Mouse (Mus musculus): ENCODE results near the gene Prtn3. TPM values are rescaled to one million over a fixed set of nuclear protein-coding genes. Genes with fewer than 3 reads are reported as not detected.

Gene Prtn3
- polyA plus RNA-seq, 1 experiment from 2014 or later: 12.2 TPM

- 95% methylated on average over 10 of the region's 10 CpGs for WGBS
- Histone ChIP-seq H3K27me3 (replicated peaks) (no peaks in the 10 kb centered on the region), H3K36me3 (replicated peaks) (peaks cover 17% of the 10 kb centered on the region), H3K4me3 (peak overlapping the region; percentile 83; the same call in 1 of the 2 replicates), H3K9me3 (no peaks in the 10 kb centered on the region), H3K4me2 (no peak overlapping the region; the same call in 1 of the 2 replicates), H3K4me1 (peaks cover 14% of the 10 kb centered on the region), H3K9ac (no peak overlapping the region), H3K27ac (0 out of 2 replicates have a peak overlapping the region, but pooled peaks have one; percentile 26)
- no peak for ATAC-seq (replicated peaks)
Measured at GRCm38 (mm10) chr10:79907415-79907814, 33.1 kb downstream of the Prtn3 start.

GRCm38 (mm10) chr10:79908167-79909091, 34.2 kb downstream of the Prtn3 start, which contains the start of gene Med16:
Gene Med16 (minus strand): TSS chr10:79908923.
- peaks cover 17% of the 10 kb centered on the region for H3K36me3 ChIP-seq (replicated peaks)

GRCm38 (mm10) chr10:79909092-79909922, 35.0 kb downstream of the Prtn3 start:
- peak overlapping the region; percentile 83 for H3K4me3 ChIP-seq
- WGBS: 22% methylated on average over 14 of the region's 14 CpGs
- H3K4me1 ChIP-seq: peaks cover 25% of the 10 kb centered on the region
- peaks cover 12% of the 10 kb centered on the region for H3K36me3 ChIP-seq (replicated peaks)
- H3K4me2 ChIP-seq: peak overlapping the region; percentile 47
- H3K27me3 ChIP-seq (replicated peaks): no peaks in the 10 kb centered on the region
- peak overlapping the region; percentile 99 for H3K27ac ChIP-seq
- peak overlapping the region; percentile 92 for H3K9ac ChIP-seq
- ATAC-seq (replicated peaks): peak; percentile 65
- no peaks in the 10 kb centered on the region for H3K9me3 ChIP-seq

More at GRCm38 (mm10) chr10:79908167-79909091, 34.2 kb downstream of the Prtn3 start, which contains the start of gene Med16:
- ATAC-seq (replicated peaks): peak; percentile 89
- H3K4me1 ChIP-seq: peaks cover 16% of the 10 kb centered on the region
- peak within 1 kb of the TSS; percentile 92 for H3K9ac ChIP-seq
- H3K4me3 ChIP-seq: peak within 1 kb of the TSS; percentile 83
- WGBS: 3% methylated on average over 51 of the region's 52 CpGs
- H3K27me3 ChIP-seq (replicated peaks): no peaks in the 10 kb centered on the region
- no peaks in the 10 kb centered on the region for H3K9me3 ChIP-seq
- H3K27ac ChIP-seq: peak within 1 kb of the TSS; percentile 99
- H3K4me2 ChIP-seq: peak within 1 kb of the TSS; percentile 47

- H3K4me1 ChIP-seq: peaks cover 37% of the 10 kb centered on the region
- H3K27me3 ChIP-seq (replicated peaks): no peaks in the 10 kb centered on the region
- no peak within 1 kb of the TSS for H3K4me3 ChIP-seq
- no peaks in the 10 kb centered on the region for H3K9me3 ChIP-seq
- WGBS: 95% methylated on average over 4 of the region's 4 CpGs
- no peak within 1 kb of the TSS for H3K9ac ChIP-seq
- peaks cover under 1% of the 10 kb centered on the region; the same call in 1 of the 2 replicates for H3K36me3 ChIP-seq (replicated peaks)
- peak within 1 kb of the TSS; percentile 47; the same call in 1 of the 2 replicates for H3K4me2 ChIP-seq
- H3K27ac ChIP-seq: peak within 1 kb of the TSS; percentile 99
- no peak for ATAC-seq (replicated peaks)
Measured at GRCm38 (mm10) chr10:79910556-79910955, 36.3 kb downstream of the Prtn3 start, which contains the start of gene Gm26602. Gene Gm26602 (plus strand): TSS chr10:79910856.

DNA sequence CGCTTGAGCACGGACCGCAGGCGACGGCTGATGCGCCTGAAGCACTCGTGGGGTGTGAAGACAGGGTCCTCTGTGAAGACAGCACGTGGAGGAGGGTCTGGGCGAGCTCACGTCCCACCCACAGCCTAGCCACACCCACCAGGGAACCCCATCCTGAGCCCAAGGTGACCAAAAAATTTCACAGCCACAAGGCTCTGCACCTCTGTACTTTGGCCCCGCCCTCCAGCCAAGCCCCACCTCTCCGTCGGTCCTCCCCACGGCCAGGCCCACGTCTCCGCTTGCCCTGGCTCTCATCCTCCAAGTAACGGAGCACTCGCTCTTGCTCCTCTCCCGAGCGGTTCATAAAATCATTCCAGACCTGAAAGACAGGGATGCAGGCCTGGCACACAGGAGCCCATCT, 38.1 kb downstream of the Prtn3 start:
- WGBS: 71% methylated on average over 20 of the region's 20 CpGs
- Histone ChIP-seq H3K36me3 (replicated peaks) (no peaks in the 10 kb centered on the region), H3K4me3 (no peak overlapping the region), H3K4me2 (no peak overlapping the region), H3K9me3 (no peaks in the 10 kb centered on the region), H3K4me1 (peaks cover 47% of the 10 kb centered on the region), H3K27ac (no peak overlapping the region), H3K9ac (no peak overlapping the region), H3K27me3 (replicated peaks) (peaks cover under 1% of the 10 kb centered on the region; the same call in 1 of the 2 replicates)
- no peak for ATAC-seq (replicated peaks)

DNA sequence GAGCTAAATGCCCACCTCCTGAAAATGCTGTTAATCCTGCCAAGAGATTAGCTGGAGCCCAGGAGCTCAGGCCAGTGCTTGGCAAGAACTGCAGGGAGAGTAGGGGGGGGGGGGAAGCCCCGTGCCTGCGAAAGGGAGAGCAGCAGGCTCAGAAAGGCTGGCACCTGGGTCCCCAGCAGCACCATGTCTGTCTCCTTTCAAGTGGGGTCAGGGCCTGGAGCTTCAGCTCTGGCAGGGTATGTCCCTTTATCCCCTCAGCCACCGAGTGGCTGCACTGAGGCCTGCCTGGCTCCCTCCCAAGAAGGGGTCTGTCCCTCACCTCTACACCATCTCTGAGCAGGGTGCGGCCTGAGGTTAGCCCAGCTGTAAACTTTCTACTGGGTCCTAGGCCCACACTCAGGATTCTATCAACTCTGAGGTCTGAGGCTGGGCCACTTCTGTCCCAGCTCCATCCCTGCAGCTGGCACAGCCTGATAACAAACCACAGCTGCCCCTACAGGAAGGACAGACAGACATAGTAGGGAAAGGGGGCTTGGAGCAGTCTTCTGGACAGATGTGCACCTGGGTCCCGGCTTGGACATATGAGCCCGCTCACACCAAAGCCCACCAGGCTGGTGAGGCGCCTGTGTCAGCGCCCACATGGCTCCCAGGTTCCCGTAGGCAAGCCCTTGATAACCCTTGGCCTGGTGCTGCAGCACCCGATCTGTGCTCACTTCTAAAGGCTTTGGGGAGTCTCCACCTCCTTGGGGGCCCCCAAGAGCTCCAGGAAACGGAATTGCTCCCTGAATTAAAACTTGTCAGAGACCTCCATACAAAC, 40.1 kb downstream of the Prtn3 start:
- no peaks in the 10 kb centered on the region for H3K36me3 ChIP-seq (replicated peaks)
- no peak overlapping the region for H3K9ac ChIP-seq
- no peak overlapping the region for H3K27ac ChIP-seq
- 64% methylated on average over 11 of the region's 11 CpGs for WGBS
- no peaks in the 10 kb centered on the region for H3K9me3 ChIP-seq
- no peak overlapping the region for H3K4me2 ChIP-seq
- ATAC-seq (replicated peaks): no peak
- peaks cover 19% of the 10 kb centered on the region for H3K27me3 ChIP-seq (replicated peaks)
- peaks cover 43% of the 10 kb centered on the region for H3K4me1 ChIP-seq
- no peak overlapping the region for H3K4me3 ChIP-seq

DNA sequence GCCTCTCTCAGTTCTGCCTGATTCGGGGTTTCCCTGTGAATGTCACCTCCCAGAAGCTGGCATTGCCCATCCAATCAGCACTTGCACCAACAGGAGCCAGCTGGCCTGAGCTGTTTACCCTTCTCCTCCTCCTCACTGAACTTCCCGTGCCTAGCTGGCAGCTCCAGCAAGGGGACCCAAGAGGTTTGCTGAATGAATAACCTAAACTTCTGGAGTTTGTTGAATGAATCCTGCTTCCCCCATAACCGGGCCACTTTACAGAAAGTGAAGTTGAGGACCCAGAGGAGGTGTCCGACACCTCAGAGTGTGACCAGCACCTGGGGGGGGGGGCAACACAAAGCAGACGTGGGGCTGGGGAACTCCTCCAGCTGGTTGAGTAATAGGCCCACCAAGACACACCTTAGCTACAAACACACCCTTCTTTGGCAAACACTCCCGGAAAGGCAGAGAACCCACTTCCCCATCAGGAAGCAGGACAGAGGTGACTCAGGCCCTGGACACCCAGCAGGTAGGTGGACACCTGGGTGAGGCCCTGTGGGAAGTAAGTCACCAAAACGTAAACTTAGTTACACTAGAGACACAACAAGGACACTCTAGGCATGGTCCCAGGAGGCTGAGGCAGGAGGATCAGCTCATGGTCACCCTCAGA, 40.8 kb downstream of the Prtn3 start:
- Histone ChIP-seq H3K4me2 (0 out of 2 replicates have a peak overlapping the region, but pooled peaks have one; percentile 77), H3K27ac (no peak overlapping the region), H3K27me3 (replicated peaks) (peaks cover 27% of the 10 kb centered on the region), H3K4me3 (no peak overlapping the region), H3K4me1 (peaks cover 40% of the 10 kb centered on the region), H3K9me3 (no peaks in the 10 kb centered on the region), H3K9ac (no peak overlapping the region), H3K36me3 (replicated peaks) (no peaks in the 10 kb centered on the region)
- ATAC-seq (replicated peaks): no peak
- WGBS: 77% methylated on average over 7 of the region's 7 CpGs

- Histone ChIP-seq H3K27ac (peak overlapping the region; percentile 79), H3K9me3 (no peaks in the 10 kb centered on the region), H3K4me1 (peaks cover 46% of the 10 kb centered on the region), H3K9ac (peak overlapping the region; percentile 99), H3K4me2 (peak overlapping the region; percentile 77), H3K4me3 (peak overlapping the region; percentile 86), H3K36me3 (replicated peaks) (no peaks in the 10 kb centered on the region), H3K27me3 (replicated peaks) (peaks cover 37% of the 10 kb centered on the region)
- ATAC-seq (replicated peaks): no peak
- WGBS: 7% methylated on average over 8 of the region's 8 CpGs
Measured at GRCm38 (mm10) chr10:79916081-79916480, 41.8 kb downstream of the Prtn3 start.

DNA sequence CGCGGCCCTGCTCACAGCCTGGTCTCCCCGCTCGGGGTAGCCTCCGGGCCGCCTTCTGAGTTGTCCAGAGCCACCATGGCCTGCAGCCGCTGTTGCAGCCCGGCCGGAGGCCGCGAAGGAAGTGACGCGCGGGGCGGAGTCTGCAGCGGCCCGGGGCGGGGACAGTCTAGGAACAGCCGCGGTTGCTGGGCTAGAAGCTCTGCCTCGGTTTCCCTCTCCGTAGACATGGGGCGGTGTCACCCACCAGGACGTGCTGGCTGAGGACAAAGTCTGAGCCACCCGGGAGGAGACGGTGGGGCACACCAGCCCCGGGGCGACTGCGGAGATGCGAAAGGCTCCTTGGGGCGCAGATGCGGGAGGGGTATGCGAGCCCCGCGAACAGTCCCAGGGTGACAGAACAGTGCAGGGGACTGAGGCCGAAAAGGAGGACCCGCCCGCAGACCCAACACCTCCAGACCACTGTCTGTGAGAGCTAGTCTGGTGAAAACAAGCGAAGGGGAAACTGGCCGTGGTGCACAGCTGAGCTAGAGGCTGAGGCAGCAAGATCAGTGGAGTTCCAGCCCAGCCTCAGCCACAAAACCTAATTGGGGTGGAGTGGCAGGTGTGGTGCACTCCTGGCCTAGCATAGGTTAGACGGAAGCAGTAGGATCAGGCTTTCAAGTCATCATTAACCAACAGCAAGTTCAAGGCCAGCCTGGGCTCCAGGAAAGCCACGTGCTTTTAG, 42.7 kb downstream of the Prtn3 start, which contains the start of gene Kiss1r:
Gene Kiss1r, plus strand, starts transcription at position 164 of the 724 bp plus-strand sequence.
- Histone ChIP-seq H3K9ac (peak within 1 kb of the TSS; percentile 99), H3K36me3 (replicated peaks) (no peaks in the 10 kb centered on the region), H3K4me1 (peaks cover 55% of the 10 kb centered on the region), H3K4me2 (peak within 1 kb of the TSS; percentile 77), H3K4me3 (peak within 1 kb of the TSS; percentile 86), H3K9me3 (no peaks in the 10 kb centered on the region), H3K27me3 (replicated peaks) (peaks cover 45% of the 10 kb centered on the region), H3K27ac (peak within 1 kb of the TSS; percentile 79)
- 2% methylated on average over 42 of the region's 42 CpGs for WGBS
- ATAC-seq (replicated peaks): peak; percentile 87

- Histone ChIP-seq H3K27ac (no peak overlapping the region), H3K27me3 (replicated peaks) (peaks cover 52% of the 10 kb centered on the region), H3K9ac (peak overlapping the region; percentile 99), H3K4me2 (peak overlapping the region; percentile 77), H3K9me3 (no peaks in the 10 kb centered on the region), H3K4me3 (peak overlapping the region; percentile 86), H3K36me3 (replicated peaks) (no peaks in the 10 kb centered on the region), H3K4me1 (peaks cover 55% of the 10 kb centered on the region)
- 64% methylated on average over 5 of the region's 5 CpGs for WGBS
- ATAC-seq (replicated peaks): no peak
Measured at GRCm38 (mm10) chr10:79917532-79918100, 43.3 kb downstream of the Prtn3 start.

All from midbrain, embryonic 15.5 days (tissue).